Mouse (Mus musculus): ENCODE data around the gene Kti12. TPM values are rescaled to one million over a fixed set of nuclear protein-coding genes. Genes with fewer than 3 reads are reported as not detected.

Gene Kti12
- polyA plus RNA-seq, 1 experiment from 2014 or later = 54.8 TPM

- Histone ChIP-seq H3K9me3 (no peaks in the 10 kb centered on the region), H3K4me3 (replicated peaks) (peak within 1 kb of the TSS; percentile 89), H3K4me2 (peak within 1 kb of the TSS; percentile 76), H3K9ac (peak within 1 kb of the TSS; percentile 90), H3K27ac (peak within 1 kb of the TSS; percentile 99), H3K36me3 (0 out of 2 replicates have a peak, but pooled peaks cover 5% of the 10 kb centered on the region), H3K4me1 (peaks cover 9% of the 10 kb centered on the region; the same call in 1 of the 2 replicates), H3K27me3 (replicated peaks) (no peaks in the 10 kb centered on the region)
- under 1% methylated on average over 34 of the region's 34 CpGs for WGBS
- ATAC-seq (ENCODE audit: insufficient read depth, low FRiP score, low read depth) = peak; percentile 76
These were observed 13.2 kb upstream of the Kti12 start, which contains the start of gene Txndc12 for GRCm38 (mm10) chr4:108834115-108834970. Gene Txndc12 (plus strand): TSS chr4:108834601.

- H3K9me3 ChIP-seq = no peaks in the 10 kb centered on the region
- H3K36me3 ChIP-seq = 0 out of 2 replicates have a peak, but pooled peaks cover 3% of the 10 kb centered on the region
- H3K4me1 ChIP-seq = peaks cover 9% of the 10 kb centered on the region; the same call in 1 of the 2 replicates
- ATAC-seq (ENCODE audit: insufficient read depth, low FRiP score, low read depth) = no peak
- peak overlapping the region; percentile 76 for H3K4me2 ChIP-seq
- H3K27ac ChIP-seq = peak overlapping the region; percentile 99
- 0% methylated on average over 15 of the region's 15 CpGs for WGBS
- H3K27me3 ChIP-seq (replicated peaks) = no peaks in the 10 kb centered on the region
- peak overlapping the region; percentile 89 for H3K4me3 ChIP-seq (replicated peaks)
- H3K9ac ChIP-seq = peak overlapping the region; percentile 30
These were observed 12.6 kb upstream of the Kti12 start for GRCm38 (mm10) chr4:108834971-108835311.

GRCm38 (mm10) chr4:108835496-108835895 lies 12.1 kb upstream of the Kti12 start:
- WGBS = 39% methylated on average over 3 of the region's 3 CpGs
- no peak for ATAC-seq (ENCODE audit: insufficient read depth, low FRiP score, low read depth)
- Histone ChIP-seq H3K36me3 (no peaks in the 10 kb centered on the region), H3K27ac (peak overlapping the region; percentile 99; the same call in 1 of the 2 replicates), H3K9ac (peak overlapping the region; percentile 30; the same call in 1 of the 2 replicates), H3K9me3 (no peaks in the 10 kb centered on the region), H3K4me3 (replicated peaks) (peak overlapping the region; percentile 89), H3K4me1 (peaks cover 9% of the 10 kb centered on the region; the same call in 1 of the 2 replicates), H3K27me3 (replicated peaks) (no peaks in the 10 kb centered on the region), H3K4me2 (peak overlapping the region; percentile 76)

DNA sequence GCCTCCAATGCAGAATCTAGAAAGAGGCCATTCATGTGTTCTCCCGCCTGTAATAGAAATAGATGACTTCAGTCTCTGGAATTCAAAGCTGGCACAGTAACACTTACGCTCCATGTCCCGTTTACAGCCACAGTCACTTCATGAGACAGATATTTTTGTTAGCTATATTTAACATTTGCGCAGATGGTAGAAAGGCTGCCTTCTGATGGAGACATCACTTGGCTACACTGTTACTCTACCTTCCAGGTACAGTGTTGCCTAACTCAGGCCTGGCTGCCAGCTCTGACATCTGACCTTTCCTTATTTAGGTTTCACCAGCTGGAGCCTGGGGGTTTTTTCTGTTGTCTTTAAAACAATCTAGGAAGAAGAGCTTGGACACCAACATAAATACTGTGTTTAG lies 9.6 kb upstream of the Kti12 start:
- no peaks in the 10 kb centered on the region for H3K27me3 ChIP-seq (replicated peaks)
- H3K4me2 ChIP-seq = no peak overlapping the region
- 67% methylated on average over 4 of the region's 4 CpGs for WGBS
- no peaks in the 10 kb centered on the region for H3K9me3 ChIP-seq
- H3K27ac ChIP-seq = no peak overlapping the region
- H3K9ac ChIP-seq = no peak overlapping the region
- peaks cover 5% of the 10 kb centered on the region; the same call in 1 of the 2 replicates for H3K4me1 ChIP-seq
- no peak overlapping the region for H3K4me3 ChIP-seq (replicated peaks)
- ATAC-seq (ENCODE audit: insufficient read depth, low FRiP score, low read depth) = no peak
- no peaks in the 10 kb centered on the region for H3K36me3 ChIP-seq

- H3K4me2 ChIP-seq = no peak overlapping the region
- peak; percentile 65; the same call in 1 of the 2 replicates for ATAC-seq (ENCODE audit: insufficient read depth, low FRiP score, low read depth)
- H3K27ac ChIP-seq = no peak overlapping the region
- H3K9me3 ChIP-seq = no peaks in the 10 kb centered on the region
- no peaks in the 10 kb centered on the region for H3K36me3 ChIP-seq
- no peak overlapping the region for H3K4me3 ChIP-seq (replicated peaks)
- no peak overlapping the region for H3K9ac ChIP-seq
- H3K27me3 ChIP-seq (replicated peaks) = no peaks in the 10 kb centered on the region
- H3K4me1 ChIP-seq = no peaks in the 10 kb centered on the region
- WGBS = 65% methylated on average over 7 of the region's 7 CpGs
These were observed 5.5 kb upstream of the Kti12 start for GRCm38 (mm10) chr4:108841920-108842578.

DNA sequence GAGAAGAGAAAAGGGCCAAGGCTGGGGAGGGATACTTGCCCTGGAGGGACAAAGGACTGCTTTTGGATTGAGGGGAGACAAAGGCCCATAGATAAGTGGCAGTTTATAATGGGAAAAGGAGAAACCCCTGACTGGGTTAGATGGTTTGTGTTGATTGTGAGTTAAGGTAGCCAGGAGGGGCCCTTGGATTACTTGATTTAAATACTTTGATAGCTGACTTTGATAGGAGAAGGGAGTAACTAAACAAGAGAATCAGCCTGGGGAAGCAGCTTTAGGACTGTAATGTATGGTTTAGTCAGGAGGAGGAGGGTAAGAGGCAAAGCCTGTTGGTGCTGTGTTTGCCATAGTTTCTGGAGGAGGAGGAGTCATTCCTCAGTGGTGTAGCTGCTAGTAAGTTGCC lies 4.2 kb upstream of the Kti12 start:
- H3K9me3 ChIP-seq = no peaks in the 10 kb centered on the region
- no peak overlapping the region for H3K4me3 ChIP-seq (replicated peaks)
- no peak overlapping the region; the same call in 1 of the 2 replicates for H3K27ac ChIP-seq
- H3K4me1 ChIP-seq = no peaks in the 10 kb centered on the region
- H3K4me2 ChIP-seq = no peak overlapping the region
- H3K36me3 ChIP-seq = no peaks in the 10 kb centered on the region
- H3K27me3 ChIP-seq (replicated peaks) = no peaks in the 10 kb centered on the region
- ATAC-seq (ENCODE audit: insufficient read depth, low FRiP score, low read depth) = no peak
- no peak overlapping the region for H3K9ac ChIP-seq

- 33% methylated on average over 5 of the region's 5 CpGs for WGBS
- no peak for ATAC-seq (ENCODE audit: insufficient read depth, low FRiP score, low read depth)
- Histone ChIP-seq H3K4me1 (peaks cover 6% of the 10 kb centered on the region; the same call in 1 of the 2 replicates), H3K9me3 (no peaks in the 10 kb centered on the region), H3K9ac (no peak overlapping the region), H3K27ac (peak overlapping the region; percentile 31; the same call in 1 of the 2 replicates), H3K4me3 (replicated peaks) (no peak overlapping the region), H3K4me2 (no peak overlapping the region), H3K36me3 (no peaks in the 10 kb centered on the region), H3K27me3 (replicated peaks) (no peaks in the 10 kb centered on the region)
These were observed 1.6 kb upstream of the Kti12 start for GRCm38 (mm10) chr4:108845824-108846569.

DNA sequence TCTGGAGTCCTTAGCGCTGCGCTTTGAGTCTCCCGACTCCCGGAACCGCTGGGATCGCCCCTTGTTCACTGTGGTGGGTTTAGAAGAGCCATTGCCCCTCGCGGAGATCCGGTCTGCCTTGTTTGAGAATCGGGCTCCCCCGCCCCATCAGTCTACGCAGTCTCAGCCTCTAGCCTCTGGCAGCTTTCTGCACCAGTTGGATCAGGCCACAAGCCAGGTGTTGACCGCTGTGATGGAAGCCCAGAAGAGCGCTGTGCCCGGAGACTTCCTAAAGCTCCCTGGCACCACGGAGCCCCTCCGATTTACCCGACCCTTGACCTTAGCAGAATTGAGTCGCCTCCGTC lies 892 bp downstream of the Kti12 start, which contains the start of gene A730015C16Rik:
TSS of gene A730015C16Rik (minus strand) at position 115 of the 344 bp plus-strand sequence.
- H3K4me3 ChIP-seq (replicated peaks) = peak within 1 kb of the TSS; percentile 81
- H3K27ac ChIP-seq = peak within 1 kb of the TSS; percentile 88
- peaks cover 6% of the 10 kb centered on the region; the same call in 1 of the 2 replicates for H3K4me1 ChIP-seq
- 0 out of 2 replicates have a peak, but pooled peaks have one; percentile 27 for ATAC-seq (ENCODE audit: insufficient read depth, low FRiP score, low read depth)
- peak within 1 kb of the TSS; percentile 79 for H3K4me2 ChIP-seq
- no peaks in the 10 kb centered on the region for H3K9me3 ChIP-seq
- H3K27me3 ChIP-seq (replicated peaks) = no peaks in the 10 kb centered on the region
- peak within 1 kb of the TSS; percentile 58 for H3K9ac ChIP-seq
- 6% methylated on average over 20 of the region's 20 CpGs for WGBS
- no peaks in the 10 kb centered on the region for H3K36me3 ChIP-seq

DNA sequence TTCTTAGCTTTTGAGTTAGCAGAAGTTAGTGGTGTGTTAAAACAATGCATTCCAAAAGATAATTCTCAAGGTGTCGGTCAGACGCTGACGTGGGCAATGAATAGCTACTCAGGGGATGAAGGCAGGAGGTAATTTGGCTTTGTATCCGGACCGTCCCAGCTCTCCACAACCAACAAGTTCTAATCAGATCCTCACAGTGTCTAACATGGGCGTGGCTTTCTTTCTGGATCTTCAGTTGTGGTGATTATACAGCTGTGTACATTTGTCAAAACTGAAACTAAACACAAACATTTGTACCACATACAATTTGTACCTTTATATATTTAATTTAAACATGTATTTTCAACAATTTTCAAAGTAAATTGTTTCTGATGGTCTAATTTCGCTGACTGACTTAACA lies 19.2 kb downstream of the Kti12 start:
- Histone ChIP-seq H3K9ac (no peak overlapping the region), H3K4me1 (no peaks in the 10 kb centered on the region), H3K27ac (no peak overlapping the region), H3K4me3 (replicated peaks) (no peak overlapping the region), H3K36me3 (peaks cover 4% of the 10 kb centered on the region), H3K4me2 (no peak overlapping the region), H3K27me3 (replicated peaks) (no peaks in the 10 kb centered on the region), H3K9me3 (no peaks in the 10 kb centered on the region)
- no peak; the same call in 1 of the 2 replicates for ATAC-seq (ENCODE audit: insufficient read depth, low FRiP score, low read depth)
- WGBS = 75% methylated on average over 7 of the region's 7 CpGs

- Histone ChIP-seq H3K4me2 (no peak overlapping the region), H3K36me3 (no peaks in the 10 kb centered on the region), H3K9ac (no peak overlapping the region), H3K9me3 (no peaks in the 10 kb centered on the region), H3K27ac (no peak overlapping the region), H3K4me1 (no peaks in the 10 kb centered on the region), H3K27me3 (replicated peaks) (no peaks in the 10 kb centered on the region), H3K4me3 (replicated peaks) (no peak overlapping the region)
- peak; percentile 60; the same call in 1 of the 2 replicates for ATAC-seq (ENCODE audit: insufficient read depth, low FRiP score, low read depth)
- WGBS = 34% methylated on average over 10 of the region's 10 CpGs
These were observed 22.3 kb downstream of the Kti12 start for GRCm38 (mm10) chr4:108869730-108870374.

GRCm38 (mm10) chr4:108873746-108874145 lies 26.2 kb downstream of the Kti12 start:
- Histone ChIP-seq H3K4me1 (no peaks in the 10 kb centered on the region), H3K9me3 (no peaks in the 10 kb centered on the region), H3K27ac (no peak overlapping the region), H3K36me3 (no peaks in the 10 kb centered on the region), H3K27me3 (replicated peaks) (0 out of 2 replicates have a peak, but pooled peaks cover 3% of the 10 kb centered on the region), H3K9ac (no peak overlapping the region), H3K4me3 (replicated peaks) (no peak overlapping the region), H3K4me2 (no peak overlapping the region)
- ATAC-seq (ENCODE audit: insufficient read depth, low FRiP score, low read depth) = no peak
- whole genome bisulfite sequencing = 84% methylated on average over 5 of the region's 5 CpGs

Measured in stomach, embryonic 15.5 days (tissue).